10 mouse cellular contexts compared by ENCODE assay signal in the genomic region with DNA sequence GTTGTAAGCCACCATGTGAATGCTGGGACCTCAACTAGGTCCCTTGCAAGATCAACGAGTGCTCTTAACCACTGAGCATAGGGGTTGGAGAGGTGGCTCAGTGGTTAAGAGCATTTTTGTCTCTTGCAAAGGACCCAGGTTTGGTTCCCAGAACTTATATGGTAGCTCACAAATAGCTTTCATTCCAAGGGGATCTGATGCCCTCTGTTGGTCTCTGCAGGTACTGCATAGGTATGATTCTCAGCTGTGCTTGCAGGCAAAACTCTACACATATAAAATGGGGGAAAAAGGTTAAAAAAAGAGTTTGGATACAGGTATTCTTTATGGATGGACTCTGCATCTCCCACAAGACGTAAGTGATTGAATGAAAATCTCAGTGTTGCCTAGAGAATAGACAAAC. TPM values are rescaled to one million over a fixed set of nuclear protein-coding genes. Genes with fewer than 3 reads are reported as not detected.
A peak's percentile ranks its signal among the peaks of the same experiment; 100 is the strongest.
DNase-seq lines count a peak whose midpoint lies in the region; ATAC-seq and TF ChIP-seq lines count a peak whose summit lies in the region.
"Had no signal": no experiment of that assay in that cellular context is flagged by ENCODE, and none has a peak within 500 bp of the region (broad histone marks: within the 10 kb centered on the region; RNA-seq: fewer than 3 reads in every experiment).

No protein-coding gene starts in this region.

- TF ChIP-seq POLR2A in cerebellum, adult 2 months (IDR thresholded peaks at IDR 0.05; ENCODE audit: borderline replicate concordance, insufficient read depth, low read length): no peak

- peak; percentile 42 for DNase-seq in kidney, adult 9 months
- DNase-seq in NIH3T3 (ENCODE audit: low read depth): peak; percentile 55
- peak; percentile 24 for DNase-seq in forelimb bud, embryonic 11.5 days (ENCODE audit: low read depth, low spot score)
- peak; percentile 36 to 67 for DNase-seq in spleen, postnatal 10 days (ENCODE audit: low spot score in 2 of 2)
- DNase-seq in ovary, postnatal 36 days (ENCODE audit: low spot score): no peak
- DNase-seq in cerebellum, adult 2 months: no peak
- DNase-seq in Muller cell, postnatal 12 days (ENCODE audit: inconsistent ontology term): no peak

- WGBS in kidney, embryonic 14.5 days: 71% methylated on average over 2 of the region's 2 CpGs
- 77% methylated on average over 2 of the region's 2 CpGs for WGBS in cerebellum, adult 2 months

- TF ChIP-seq CTCF in cerebellum, adult 2 months (IDR thresholded peaks at IDR 0.05; ENCODE audit: borderline replicate concordance, insufficient read depth, low read depth, low read length): no peak

- no peak overlapping the region for H3K4me3 ChIP-seq in kidney, embryonic 14.5 days (ENCODE audit: low read length)
- H3K4me3 ChIP-seq in cerebellum, adult 2 months (replicated peaks; ENCODE audit: insufficient read depth, low read depth, low read length): no peak overlapping the region
- H3K4me3 ChIP-seq: embryonic facial prominence, embryonic 13.5 days; limb, embryonic 12.5 days had no signal

- H3K4me2 ChIP-seq in kidney, embryonic 14.5 days (replicated peaks; ENCODE audit: low read depth, low read length): no peak overlapping the region
- H3K4me2 ChIP-seq: embryonic facial prominence, embryonic 13.5 days; limb, embryonic 12.5 days had no signal

- H3K27ac ChIP-seq in kidney, embryonic 14.5 days (ENCODE audit: low read depth, low read length): no peak overlapping the region
- no peak overlapping the region for H3K27ac ChIP-seq in cerebellum, adult 2 months (ENCODE audit: insufficient read depth, low read length)
- H3K27ac ChIP-seq: embryonic facial prominence, embryonic 13.5 days; limb, embryonic 12.5 days had no signal

- no peaks in the 10 kb centered on the region for H3K36me3 ChIP-seq in kidney, embryonic 14.5 days (ENCODE audit: control insufficient read depth, insufficient read depth, low read length)
- H3K36me3 ChIP-seq: embryonic facial prominence, embryonic 13.5 days; limb, embryonic 12.5 days had no signal

- no peak for ATAC-seq in kidney, embryonic 14.5 days (ENCODE audit: low FRiP score, low TSS enrichment)

- no peaks in the 10 kb centered on the region for H3K27me3 ChIP-seq in kidney, embryonic 14.5 days (ENCODE audit: control insufficient read depth, insufficient read depth, low read length)
- H3K27me3 ChIP-seq in cerebellum, adult 2 months (ENCODE audit: control insufficient read depth, insufficient read depth, low read length): no peaks in the 10 kb centered on the region
- H3K27me3 ChIP-seq: embryonic facial prominence, embryonic 13.5 days; limb, embryonic 12.5 days had no signal

- no peaks in the 10 kb centered on the region for H3K9me3 ChIP-seq in kidney, embryonic 14.5 days (ENCODE audit: control insufficient read depth, low read length)
- H3K9me3 ChIP-seq: embryonic facial prominence, embryonic 13.5 days; limb, embryonic 12.5 days had no signal

- no peak overlapping the region for H3K9ac ChIP-seq in kidney, embryonic 14.5 days (ENCODE audit: low read depth, low read length)
- H3K9ac ChIP-seq: embryonic facial prominence, embryonic 13.5 days; limb, embryonic 12.5 days had no signal

- H3K4me1 ChIP-seq in kidney, embryonic 14.5 days (ENCODE audit: control insufficient read depth, insufficient read depth, low read length): no peaks in the 10 kb centered on the region
- H3K4me1 ChIP-seq in cerebellum, adult 2 months (ENCODE audit: control insufficient read depth, insufficient read depth, low read length): no peaks in the 10 kb centered on the region
- H3K4me1 ChIP-seq: embryonic facial prominence, embryonic 13.5 days; limb, embryonic 12.5 days had no signal

RNA-seq across cellular contexts. Expression of a gene that starts 15.8 kb away (rescaled TPM):
- polyA plus RNA-seq in kidney, embryonic 14.5 days (2014; fragmentation: Nextera tagmentation; extraction: Ambion mirVana): 15.4 and 17.2 TPM in 2 replicates
- 11.9 and 13.3 TPM in 2 replicates for polyA plus RNA-seq in cerebellum, adult 2 months (2012; rRNA removed)

RNA-seq across cellular contexts. Expression of a gene that starts 27.5 kb away (rescaled TPM):
- polyA plus RNA-seq in kidney, embryonic 14.5 days (2014; fragmentation: Nextera tagmentation; extraction: Ambion mirVana): 67.3 and 95.9 TPM in 2 replicates
- polyA plus RNA-seq in cerebellum, adult 2 months (2012; rRNA removed): 47.4 and 49.5 TPM in 2 replicates

RNA-seq across cellular contexts. Expression of a gene that starts 55.5 kb away (rescaled TPM):
- 10.7 and 11.2 TPM in 2 replicates for polyA plus RNA-seq in kidney, embryonic 14.5 days (2014; fragmentation: Nextera tagmentation; extraction: Ambion mirVana)
- polyA plus RNA-seq in cerebellum, adult 2 months (2012; rRNA removed): 55.3 and 55.5 TPM in 2 replicates

Comparison
In these comparisons a context has a peak if more than half of its experiments do, and no peak if none do; other contexts are left out.
1. DNase-seq: peak in kidney, adult 9 months (single experiment), NIH3T3 (single experiment), forelimb bud, embryonic 11.5 days (single experiment) and spleen, postnatal 10 days (2 of 2); none in ovary, postnatal 36 days (single experiment), cerebellum, adult 2 months (0 of 2) and Muller cell, postnatal 12 days (single experiment).